Mouse (Mus musculus): ENCODE measurements around the gene Ung. TPM values are rescaled to one million over a fixed set of nuclear protein-coding genes. Genes with fewer than 3 reads are reported as not detected.

Ung gene
- polyA plus RNA-seq, 1 experiment from 2014 or later: 34.3 TPM

DNA sequence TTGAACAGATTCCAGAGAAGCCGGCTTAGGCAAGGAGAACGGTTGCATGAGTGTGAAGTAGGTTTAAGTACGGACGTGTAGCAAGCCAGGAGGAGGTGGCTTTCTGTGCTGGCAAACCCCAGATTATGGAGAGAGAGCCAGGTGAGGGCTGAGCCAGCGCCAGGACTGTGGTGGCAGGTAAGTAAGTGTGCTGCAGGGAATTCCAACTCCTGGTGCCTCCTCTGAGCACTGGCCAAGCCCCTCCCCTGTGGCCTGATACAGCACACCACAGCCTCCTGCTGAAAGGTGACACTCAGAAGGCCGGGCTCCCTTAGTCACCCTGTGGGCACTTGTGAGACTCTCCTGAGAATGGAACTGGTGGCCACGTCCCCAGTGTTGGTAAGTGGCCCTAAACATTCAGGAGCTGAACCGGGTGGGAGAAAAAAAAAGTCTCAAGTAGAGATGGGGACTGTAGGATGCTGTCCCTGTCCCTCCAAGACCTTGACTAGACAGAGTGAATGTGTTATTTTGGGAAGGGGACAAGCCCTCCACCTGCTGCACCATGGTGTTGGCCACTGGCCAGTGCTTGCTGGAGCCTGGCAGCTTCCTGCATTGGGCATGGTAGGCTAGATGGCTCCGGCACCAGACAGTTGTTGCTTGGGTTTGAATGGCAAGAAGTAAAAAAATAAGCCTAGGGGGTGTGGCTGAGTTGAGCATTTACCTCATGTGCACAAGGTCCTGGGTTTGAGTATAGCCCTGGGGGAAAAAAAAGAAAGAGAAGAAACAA, 25.2 kb downstream of the Ung start:
- Histone ChIP-seq H3K9me3 (replicated peaks; ENCODE audit: control insufficient read depth, low read length) (0 out of 2 replicates have a peak, but pooled peaks cover 3% of the 10 kb centered on the region), H3K9ac (ENCODE audit: low read length) (no peak overlapping the region), H3K27me3 (ENCODE audit: control insufficient read depth, insufficient read depth, low read length) (no peaks in the 10 kb centered on the region), H3K36me3 (ENCODE audit: control insufficient read depth, insufficient read depth, low read length) (no peaks in the 10 kb centered on the region), H3K27ac (ENCODE audit: low read length) (no peak overlapping the region), H3K4me3 (replicated peaks; ENCODE audit: low read length) (no peak overlapping the region), H3K4me2 (ENCODE audit: low read depth, low read length) (no peak overlapping the region), H3K4me1 (ENCODE audit: control insufficient read depth, insufficient read depth, low read length) (no peaks in the 10 kb centered on the region)
- peak; percentile 64 for ATAC-seq (ENCODE audit: insufficient read depth, low FRiP score)
- WGBS: 51% methylated on average over 9 of the region's 9 CpGs

DNA sequence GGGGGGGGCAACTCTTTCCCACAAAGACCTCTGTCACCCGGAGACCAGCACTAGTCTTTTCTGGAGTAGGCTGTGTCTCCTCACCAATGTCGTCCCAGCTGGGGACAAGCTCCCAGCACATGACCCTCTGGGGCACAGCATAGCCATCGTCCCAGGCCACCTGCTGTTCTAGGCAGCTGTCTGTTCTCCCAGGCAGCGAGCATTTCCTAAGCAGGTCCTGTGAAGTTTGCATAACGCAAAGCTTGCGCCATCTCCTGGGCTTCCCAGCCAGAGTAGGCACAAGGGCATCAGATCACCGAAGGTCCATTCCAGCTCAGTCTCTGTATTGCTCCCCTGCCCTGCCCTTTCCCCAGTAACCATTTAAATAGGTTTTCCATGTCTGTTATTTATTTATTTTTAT, 27.1 kb downstream of the Ung start:
- H3K9me3 ChIP-seq (replicated peaks; ENCODE audit: control insufficient read depth, low read length): 0 out of 2 replicates have a peak, but pooled peaks cover 3% of the 10 kb centered on the region
- H3K27ac ChIP-seq (ENCODE audit: low read length): no peak overlapping the region
- no peaks in the 10 kb centered on the region for H3K4me1 ChIP-seq (ENCODE audit: control insufficient read depth, insufficient read depth, low read length)
- WGBS: 52% methylated on average over 7 of the region's 7 CpGs
- H3K27me3 ChIP-seq (ENCODE audit: control insufficient read depth, insufficient read depth, low read length): no peaks in the 10 kb centered on the region
- H3K4me3 ChIP-seq (replicated peaks; ENCODE audit: low read length): no peak overlapping the region
- H3K36me3 ChIP-seq (ENCODE audit: control insufficient read depth, insufficient read depth, low read length): no peaks in the 10 kb centered on the region
- H3K4me2 ChIP-seq (ENCODE audit: low read depth, low read length): no peak overlapping the region
- ATAC-seq (ENCODE audit: insufficient read depth, low FRiP score): no peak
- no peak overlapping the region for H3K9ac ChIP-seq (ENCODE audit: low read length)

DNA sequence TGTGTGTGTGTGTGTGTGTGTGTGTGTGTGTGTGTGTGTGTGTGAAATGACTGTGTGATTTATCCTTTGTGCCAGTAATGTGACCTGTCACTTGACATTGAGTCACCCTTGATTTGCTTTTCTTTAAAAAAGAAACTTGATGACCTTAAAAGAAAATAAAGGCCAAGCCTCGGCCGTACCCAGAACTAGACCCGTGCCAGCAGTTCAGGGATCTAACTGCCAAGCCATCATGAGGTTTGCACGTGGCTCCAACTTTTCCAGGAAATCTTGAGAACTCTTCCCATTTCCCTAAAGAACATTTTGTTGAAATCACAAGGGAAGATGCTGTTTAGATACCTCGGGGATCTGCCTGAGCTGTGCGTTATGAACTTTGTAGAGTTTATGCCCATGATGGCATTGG, 31.2 kb downstream of the Ung start:
- Histone ChIP-seq H3K4me1 (ENCODE audit: control insufficient read depth, insufficient read depth, low read length) (no peaks in the 10 kb centered on the region), H3K4me2 (ENCODE audit: low read depth, low read length) (no peak overlapping the region), H3K36me3 (ENCODE audit: control insufficient read depth, insufficient read depth, low read length) (no peaks in the 10 kb centered on the region), H3K9ac (ENCODE audit: low read length) (no peak overlapping the region), H3K9me3 (replicated peaks; ENCODE audit: control insufficient read depth, low read length) (no peaks in the 10 kb centered on the region), H3K27ac (ENCODE audit: low read length) (no peak overlapping the region), H3K27me3 (ENCODE audit: control insufficient read depth, insufficient read depth, low read length) (no peaks in the 10 kb centered on the region), H3K4me3 (replicated peaks; ENCODE audit: low read length) (no peak overlapping the region)
- WGBS: 81% methylated on average over 6 of the region's 6 CpGs
- no peak for ATAC-seq (ENCODE audit: insufficient read depth, low FRiP score)

DNA sequence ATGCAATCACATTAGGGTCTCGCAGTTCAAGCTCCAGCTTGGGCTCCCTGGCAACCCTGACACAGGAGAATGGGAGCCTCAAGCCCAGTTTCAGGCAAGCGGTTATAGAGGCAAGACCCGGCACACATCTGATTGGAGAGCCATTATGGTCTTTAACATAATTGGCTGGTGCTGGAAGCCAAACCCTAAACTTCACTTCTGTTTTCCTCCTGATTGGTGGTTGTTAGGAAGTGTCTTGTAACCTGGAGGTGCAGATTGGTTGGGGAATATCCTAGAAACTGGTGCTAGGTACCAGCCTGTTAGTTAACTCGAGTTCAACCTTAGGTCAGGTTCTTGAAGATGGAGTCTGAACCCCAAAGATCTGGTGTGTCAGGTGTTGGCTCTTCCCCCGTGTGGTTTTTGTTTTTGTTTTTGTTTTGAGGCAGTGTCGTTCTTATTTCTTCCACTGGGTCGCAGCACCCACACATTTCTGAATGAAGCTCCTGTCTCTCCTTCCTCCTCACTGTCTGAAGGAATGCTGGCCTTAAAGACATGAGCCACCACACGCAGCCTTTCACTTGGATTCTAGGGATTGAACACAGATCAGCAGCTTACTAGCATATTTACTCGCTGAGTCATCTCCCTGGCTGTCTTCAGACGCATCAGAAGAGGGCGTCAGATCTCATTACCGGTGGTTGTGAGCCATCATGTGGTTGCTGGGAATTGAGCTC, 32.1 kb downstream of the Ung start:
- no peak overlapping the region for H3K27ac ChIP-seq (ENCODE audit: low read length)
- no peak for ATAC-seq (ENCODE audit: insufficient read depth, low FRiP score)
- H3K9ac ChIP-seq (ENCODE audit: low read length): no peak overlapping the region
- H3K36me3 ChIP-seq (ENCODE audit: control insufficient read depth, insufficient read depth, low read length): no peaks in the 10 kb centered on the region
- no peak overlapping the region for H3K4me3 ChIP-seq (replicated peaks; ENCODE audit: low read length)
- no peaks in the 10 kb centered on the region for H3K4me1 ChIP-seq (ENCODE audit: control insufficient read depth, insufficient read depth, low read length)
- H3K9me3 ChIP-seq (replicated peaks; ENCODE audit: control insufficient read depth, low read length): no peaks in the 10 kb centered on the region
- WGBS: 43% methylated on average over 12 of the region's 12 CpGs
- H3K27me3 ChIP-seq (ENCODE audit: control insufficient read depth, insufficient read depth, low read length): no peaks in the 10 kb centered on the region
- no peak overlapping the region for H3K4me2 ChIP-seq (ENCODE audit: low read depth, low read length)

DNA sequence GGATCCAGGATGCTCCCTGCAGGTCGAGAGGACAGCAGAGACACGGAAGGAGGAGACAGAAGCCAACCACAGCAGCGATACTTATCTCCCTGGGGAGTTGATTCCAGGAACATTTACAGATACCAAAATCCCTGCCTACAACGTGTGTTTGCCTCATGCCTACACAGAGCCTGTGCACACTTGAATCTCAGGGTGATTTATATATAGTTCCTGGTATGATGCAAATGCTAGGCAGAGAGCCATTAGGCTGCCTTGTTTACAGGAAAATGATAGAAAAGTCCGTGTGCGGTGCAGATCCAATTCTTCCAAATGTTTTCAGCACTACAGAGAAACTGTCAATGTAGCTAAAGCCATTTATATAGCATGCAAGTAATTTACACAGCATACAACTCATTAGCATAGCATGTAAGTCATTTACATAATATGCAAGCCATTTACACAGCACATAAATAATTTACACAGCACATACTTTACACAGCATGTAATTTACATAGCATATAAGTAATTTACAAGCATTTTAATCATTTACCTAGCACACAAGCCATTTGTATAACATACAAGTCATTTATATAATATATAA, 33.0 kb downstream of the Ung start:
- Histone ChIP-seq H3K27ac (ENCODE audit: low read length) (no peak overlapping the region), H3K4me1 (ENCODE audit: control insufficient read depth, insufficient read depth, low read length) (no peaks in the 10 kb centered on the region), H3K9me3 (replicated peaks; ENCODE audit: control insufficient read depth, low read length) (no peaks in the 10 kb centered on the region), H3K4me3 (replicated peaks; ENCODE audit: low read length) (no peak overlapping the region), H3K36me3 (ENCODE audit: control insufficient read depth, insufficient read depth, low read length) (no peaks in the 10 kb centered on the region), H3K27me3 (ENCODE audit: control insufficient read depth, insufficient read depth, low read length) (no peaks in the 10 kb centered on the region), H3K4me2 (ENCODE audit: low read depth, low read length) (no peak overlapping the region), H3K9ac (ENCODE audit: low read length) (no peak overlapping the region)
- WGBS: 51% methylated on average over 6 of the region's 6 CpGs
- no peak for ATAC-seq (ENCODE audit: insufficient read depth, low FRiP score)

DNA sequence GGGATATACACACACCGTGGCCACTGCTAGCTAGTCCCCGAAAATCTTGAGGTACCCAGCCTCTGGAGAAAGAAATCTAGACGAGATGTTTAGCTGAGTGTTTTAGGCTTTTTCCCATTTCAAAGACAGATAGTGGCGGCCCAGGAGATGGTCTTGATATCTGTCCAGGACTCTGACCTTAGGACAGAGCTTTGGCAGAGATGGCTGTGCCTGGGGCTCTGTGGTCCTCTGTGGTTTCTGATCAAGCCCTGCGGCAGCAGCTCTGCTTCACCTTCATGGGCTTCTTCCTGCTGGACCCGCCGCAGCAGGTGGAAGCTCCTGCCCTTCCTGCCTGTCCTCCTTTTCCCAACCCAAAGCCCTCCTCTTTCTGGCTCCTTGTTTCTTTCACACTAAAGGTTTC, 40.2 kb downstream of the Ung start:
- ATAC-seq (ENCODE audit: insufficient read depth, low FRiP score): no peak
- Histone ChIP-seq H3K4me3 (replicated peaks; ENCODE audit: low read length) (no peak overlapping the region), H3K9me3 (replicated peaks; ENCODE audit: control insufficient read depth, low read length) (no peaks in the 10 kb centered on the region), H3K9ac (ENCODE audit: low read length) (no peak overlapping the region), H3K4me2 (ENCODE audit: low read depth, low read length) (no peak overlapping the region), H3K27me3 (ENCODE audit: control insufficient read depth, insufficient read depth, low read length) (no peaks in the 10 kb centered on the region), H3K4me1 (ENCODE audit: control insufficient read depth, insufficient read depth, low read length) (peaks cover 3% of the 10 kb centered on the region), H3K36me3 (ENCODE audit: control insufficient read depth, insufficient read depth, low read length) (no peaks in the 10 kb centered on the region), H3K27ac (ENCODE audit: low read length) (no peak overlapping the region)
- WGBS: 77% methylated on average over 7 of the region's 7 CpGs

DNA sequence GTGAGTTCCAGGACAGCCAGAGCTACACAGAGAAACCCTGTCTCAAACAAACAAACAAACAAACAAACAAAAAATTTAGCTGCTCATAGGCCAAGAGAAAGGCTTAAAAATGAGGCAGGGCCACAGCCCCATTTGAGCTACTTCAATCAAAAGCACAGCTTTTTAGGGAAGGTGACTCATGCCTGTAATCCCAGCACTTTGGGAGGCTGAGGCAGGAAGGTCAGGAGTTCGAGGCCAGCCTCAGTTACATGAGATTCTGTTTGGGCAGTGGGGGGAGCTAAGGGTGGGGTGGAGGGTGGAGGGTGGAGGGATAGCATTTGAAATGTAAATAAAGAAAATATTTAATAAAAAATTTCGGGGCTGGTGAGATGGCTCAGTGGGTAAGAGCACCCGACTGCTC, 42.8 kb downstream of the Ung start:
- ATAC-seq (ENCODE audit: insufficient read depth, low FRiP score): no peak
- Histone ChIP-seq H3K36me3 (ENCODE audit: control insufficient read depth, insufficient read depth, low read length) (no peaks in the 10 kb centered on the region), H3K4me3 (replicated peaks; ENCODE audit: low read length) (no peak overlapping the region), H3K4me1 (ENCODE audit: control insufficient read depth, insufficient read depth, low read length) (peaks cover 7% of the 10 kb centered on the region), H3K9ac (ENCODE audit: low read length) (no peak overlapping the region), H3K27ac (ENCODE audit: low read length) (no peak overlapping the region), H3K4me2 (ENCODE audit: low read depth, low read length) (no peak overlapping the region), H3K9me3 (replicated peaks; ENCODE audit: control insufficient read depth, low read length) (no peaks in the 10 kb centered on the region), H3K27me3 (ENCODE audit: control insufficient read depth, insufficient read depth, low read length) (no peaks in the 10 kb centered on the region)
- 80% methylated on average over 3 of the region's 3 CpGs for WGBS

DNA sequence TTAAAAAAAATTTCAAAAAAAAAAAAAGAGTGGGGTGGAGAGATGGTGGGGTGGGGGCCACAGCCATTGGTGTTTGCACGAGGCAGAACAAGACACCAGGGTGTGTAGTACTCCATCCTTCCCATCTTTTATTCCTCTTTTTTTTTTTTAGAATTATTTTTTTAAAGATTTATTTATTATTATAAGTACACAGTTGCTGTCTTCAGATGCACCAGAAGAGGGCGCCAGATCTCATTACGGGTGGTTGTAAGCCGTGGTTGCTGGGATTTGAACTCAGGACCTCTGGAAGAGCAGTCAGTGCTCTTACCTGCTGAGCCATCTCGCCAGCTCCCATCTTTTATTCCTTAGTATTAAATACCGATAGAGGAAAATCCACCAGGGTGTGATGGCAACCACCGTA, 43.3 kb downstream of the Ung start:
- Histone ChIP-seq H3K4me1 (ENCODE audit: control insufficient read depth, insufficient read depth, low read length) (peaks cover 7% of the 10 kb centered on the region), H3K9me3 (replicated peaks; ENCODE audit: control insufficient read depth, low read length) (no peaks in the 10 kb centered on the region), H3K9ac (ENCODE audit: low read length) (no peak overlapping the region), H3K4me2 (ENCODE audit: low read depth, low read length) (no peak overlapping the region), H3K27ac (ENCODE audit: low read length) (no peak overlapping the region), H3K27me3 (ENCODE audit: control insufficient read depth, insufficient read depth, low read length) (no peaks in the 10 kb centered on the region), H3K4me3 (replicated peaks; ENCODE audit: low read length) (no peak overlapping the region), H3K36me3 (ENCODE audit: control insufficient read depth, insufficient read depth, low read length) (no peaks in the 10 kb centered on the region)
- no peak for ATAC-seq (ENCODE audit: insufficient read depth, low FRiP score)
- 73% methylated on average over 7 of the region's 7 CpGs for WGBS

- Histone ChIP-seq H3K27ac (ENCODE audit: low read length) (no peak overlapping the region), H3K27me3 (ENCODE audit: control insufficient read depth, insufficient read depth, low read length) (no peaks in the 10 kb centered on the region), H3K36me3 (ENCODE audit: control insufficient read depth, insufficient read depth, low read length) (no peaks in the 10 kb centered on the region), H3K4me1 (ENCODE audit: control insufficient read depth, insufficient read depth, low read length) (peaks cover 7% of the 10 kb centered on the region), H3K4me2 (ENCODE audit: low read depth, low read length) (peak overlapping the region; percentile 46), H3K9me3 (replicated peaks; ENCODE audit: control insufficient read depth, low read length) (no peaks in the 10 kb centered on the region), H3K9ac (ENCODE audit: low read length) (no peak overlapping the region), H3K4me3 (replicated peaks; ENCODE audit: low read length) (peak overlapping the region; percentile 12; the same call in 1 of the 2 replicates)
- ATAC-seq (ENCODE audit: insufficient read depth, low FRiP score): no peak
- WGBS: 23% methylated on average over 15 of the region's 16 CpGs
Measured at GRCm38 (mm10) chr5:114173877-114174581, 43.8 kb downstream of the Ung start.
